Mouse (Mus musculus) ES-E14 (cell line): ENCODE data around the gene Ucp3.

Experiments
- CHD2 ChIP-seq: IDR thresholded peaks from 2 replicates; pipeline ENCODE4 v1.6.1; 2014; ENCODE audit warnings: mild to moderate bottlenecking, low read depth, low read length, inconsistent platforms
- HCFC1 ChIP-seq: IDR thresholded peaks from 2 replicates; pipeline ENCODE4 v1.6.1; 2012; ENCODE audit warnings: low read length, inconsistent platforms, borderline replicate concordance; ENCODE audit not compliant: insufficient read depth

DNA sequence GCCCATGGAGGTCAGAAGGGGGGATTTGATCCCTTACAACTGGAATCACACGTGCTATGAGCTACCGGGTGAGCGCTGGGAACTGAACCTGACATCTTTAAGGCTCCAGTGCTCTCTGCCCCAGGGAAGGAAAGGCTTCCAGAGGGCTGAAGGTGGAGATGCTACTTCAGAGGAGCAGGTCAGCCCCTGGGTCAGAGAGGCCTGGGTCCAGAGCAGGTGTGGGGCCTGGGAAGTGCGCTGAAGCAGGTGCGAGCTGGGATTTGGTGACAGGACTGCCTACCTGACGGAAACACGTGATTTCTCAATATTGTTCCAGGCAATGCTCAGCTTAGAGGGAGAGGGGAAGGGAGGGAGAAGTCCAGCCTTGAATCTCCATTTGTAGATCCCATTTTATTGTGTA lies 8.5 kb upstream of the Ucp3 start:
- TF ChIP-seq CHD2 = no peak
- no peak for TF ChIP-seq HCFC1
